Mouse (Mus musculus): Measurements from ENCODE around the gene Krtap14. TPM values are rescaled to one million over a fixed set of nuclear protein-coding genes. Genes with fewer than 3 reads are reported as not detected.

The Krtap14 gene
- polyA plus RNA-seq, 2 experiments = not detected

- Histone ChIP-seq H3K27ac (no peak within 1 kb of the TSS), H3K4me2 (ENCODE audit: low read depth) (no peak within 1 kb of the TSS), H3K4me1 (replicated peaks; ENCODE audit: control insufficient read depth in 2 of 2, insufficient read depth in 2 of 2, low read length in 1 of 2) (no peaks in the 10 kb centered on the region), H3K4me3 (ENCODE audit: insufficient read depth in 1 of 2, low read depth in 2 of 2, low read length in 2 of 2) (no peak within 1 kb of the TSS), H3K9me3 (ENCODE audit: control insufficient read depth, low read length) (no peaks in the 10 kb centered on the region), H3K9ac (replicated peaks) (no peak within 1 kb of the TSS), H3K36me3 (replicated peaks; ENCODE audit: control insufficient read depth, insufficient read depth, low read depth) (no peaks in the 10 kb centered on the region), H3K27me3 (ENCODE audit: control insufficient read depth, insufficient read depth, low read length) (no peaks in the 10 kb centered on the region)
- TF ChIP-seq EP300 (IDR thresholded peaks at IDR 0.05; ENCODE audit: low read depth) (no peak), CTCF (IDR thresholded peaks at IDR 0.05; ENCODE audit: low read depth) (no peak)
- no peak for DNase-seq (ENCODE audit: low read depth in 3 of 3, low spot score in 3 of 3)
- ATAC-seq (ENCODE audit: insufficient read depth) = no peak
- 47% methylated on average over 2 of the region's 2 CpGs for WGBS (ENCODE audit: insufficient replicate concordance)
Observed at GRCm38 (mm10) chr16:88811827-88812226, 14.1 kb downstream of the Krtap14 start, which contains the start of gene Gm20741. Gene Gm20741, minus strand, starts transcription at chr16:88812220.

GRCm38 (mm10) chr16:88786786-88787185, 39.2 kb downstream of the Krtap14 start:
- Histone ChIP-seq H3K9me3 (ENCODE audit: control insufficient read depth, low read length) (no peaks in the 10 kb centered on the region), H3K27ac (no peak overlapping the region), H3K4me1 (replicated peaks; ENCODE audit: control insufficient read depth in 2 of 2, insufficient read depth in 2 of 2, low read length in 1 of 2) (no peaks in the 10 kb centered on the region), H3K4me3 (ENCODE audit: insufficient read depth in 1 of 2, low read depth in 2 of 2, low read length in 2 of 2) (no peak overlapping the region), H3K4me2 (ENCODE audit: low read depth) (no peak overlapping the region), H3K36me3 (replicated peaks; ENCODE audit: control insufficient read depth, insufficient read depth, low read depth) (no peaks in the 10 kb centered on the region), H3K27me3 (ENCODE audit: control insufficient read depth, insufficient read depth, low read length) (no peaks in the 10 kb centered on the region), H3K9ac (replicated peaks) (no peak overlapping the region)
- TF ChIP-seq CTCF (IDR thresholded peaks at IDR 0.05; ENCODE audit: low read depth) (no peak), EP300 (IDR thresholded peaks at IDR 0.05; ENCODE audit: low read depth) (no peak)
- ATAC-seq (ENCODE audit: insufficient read depth) = no peak
- 55% methylated on average over 2 of the region's 2 CpGs for WGBS (ENCODE audit: insufficient replicate concordance)
- DNase-seq (ENCODE audit: low read depth in 3 of 3, low spot score in 3 of 3) = no peak

- H3K4me3 ChIP-seq (ENCODE audit: insufficient read depth in 1 of 2, low read depth in 2 of 2, low read length in 2 of 2) = no peak within 1 kb of the TSS
- ATAC-seq (ENCODE audit: insufficient read depth) (no peak), DNase-seq (ENCODE audit: low read depth in 3 of 3, low spot score in 3 of 3) (no peak)
- no peak for TF ChIP-seq EP300 (IDR thresholded peaks at IDR 0.05; ENCODE audit: low read depth)
- TF ChIP-seq CTCF (IDR thresholded peaks at IDR 0.05; ENCODE audit: low read depth) = no peak
- no peaks in the 10 kb centered on the region for H3K4me1 ChIP-seq (replicated peaks; ENCODE audit: control insufficient read depth in 2 of 2, insufficient read depth in 2 of 2, low read length in 1 of 2)
- H3K9ac ChIP-seq (replicated peaks) = no peak within 1 kb of the TSS
- H3K9me3 ChIP-seq (ENCODE audit: control insufficient read depth, low read length) = no peaks in the 10 kb centered on the region
- no peak within 1 kb of the TSS for H3K4me2 ChIP-seq (ENCODE audit: low read depth)
- no peak within 1 kb of the TSS for H3K27ac ChIP-seq
- WGBS (ENCODE audit: insufficient replicate concordance) = 52% methylated on average over 5 of the region's 6 CpGs
- H3K27me3 ChIP-seq (ENCODE audit: control insufficient read depth, insufficient read depth, low read length) = no peaks in the 10 kb centered on the region
- H3K36me3 ChIP-seq (replicated peaks; ENCODE audit: control insufficient read depth, insufficient read depth, low read depth) = no peaks in the 10 kb centered on the region
Observed at GRCm38 (mm10) chr16:88777596-88777995, 48.3 kb downstream of the Krtap14 start, which contains the start of gene Gm5965. Gene Gm5965, plus strand, starts transcription at chr16:88777896.

- Histone ChIP-seq H3K4me1 (replicated peaks; ENCODE audit: control insufficient read depth in 2 of 2, insufficient read depth in 2 of 2, low read length in 1 of 2) (no peaks in the 10 kb centered on the region), H3K9me3 (ENCODE audit: control insufficient read depth, low read length) (no peaks in the 10 kb centered on the region), H3K36me3 (replicated peaks; ENCODE audit: control insufficient read depth, insufficient read depth, low read depth) (no peaks in the 10 kb centered on the region), H3K27ac (no peak within 1 kb of the TSS), H3K9ac (replicated peaks) (no peak within 1 kb of the TSS), H3K4me3 (ENCODE audit: insufficient read depth in 1 of 2, low read depth in 2 of 2, low read length in 2 of 2) (no peak within 1 kb of the TSS), H3K27me3 (ENCODE audit: control insufficient read depth, insufficient read depth, low read length) (no peaks in the 10 kb centered on the region), H3K4me2 (ENCODE audit: low read depth) (no peak within 1 kb of the TSS)
- DNase-seq (ENCODE audit: low read depth in 3 of 3, low spot score in 3 of 3) (no peak), ATAC-seq (ENCODE audit: insufficient read depth) (no peak)
- TF ChIP-seq EP300 (IDR thresholded peaks at IDR 0.05; ENCODE audit: low read depth) (no peak), CTCF (IDR thresholded peaks at IDR 0.05; ENCODE audit: low read depth) (no peak)
- WGBS (ENCODE audit: insufficient replicate concordance) = 40% methylated on average over 2 of the region's 2 CpGs
Observed at GRCm38 (mm10) chr16:88774106-88774505, 51.8 kb downstream of the Krtap14 start, which contains the start of gene 2310057N15Rik. Gene 2310057N15Rik, minus strand, starts transcription at chr16:88774206.

Other genes starting within 250 kb of the Krtap14 start
- not detected in 2 replicates for gene Krtap24-1, start 213.9 kb downstream of the Krtap14 start, polyA plus RNA-seq (2012; rRNA removed)
- gene Krtap24-1, start 213.9 kb downstream of the Krtap14 start, polyA plus RNA-seq (2014; fragmentation: Nextera tagmentation; extraction: Ambion mirVana) = not detected in 2 replicates
- gene 2310079G19Rik, start 198.5 kb downstream of the Krtap14 start, polyA plus RNA-seq (2012; rRNA removed) = not detected in 2 replicates
- gene 2310079G19Rik, start 198.5 kb downstream of the Krtap14 start, polyA plus RNA-seq (2014; fragmentation: Nextera tagmentation; extraction: Ambion mirVana) = not detected in 2 replicates
- gene Krtap26-1, start 178.3 kb downstream of the Krtap14 start, polyA plus RNA-seq (2012; rRNA removed) = not detected in 2 replicates
- not detected in 2 replicates for gene Krtap26-1, start 178.3 kb downstream of the Krtap14 start, polyA plus RNA-seq (2014; fragmentation: Nextera tagmentation; extraction: Ambion mirVana)
- gene Krtap27-1, start 154.5 kb downstream of the Krtap14 start, polyA plus RNA-seq (2012; rRNA removed) = not detected in 2 replicates
- gene Krtap27-1, start 154.5 kb downstream of the Krtap14 start, polyA plus RNA-seq (2014; fragmentation: Nextera tagmentation; extraction: Ambion mirVana) = not detected in 2 replicates
- not detected in 2 replicates for gene 2310061N02Rik, start 118.2 kb downstream of the Krtap14 start, polyA plus RNA-seq (2012; rRNA removed)
- not detected in 2 replicates for gene 2310061N02Rik, start 118.2 kb downstream of the Krtap14 start, polyA plus RNA-seq (2014; fragmentation: Nextera tagmentation; extraction: Ambion mirVana)
- gene Krtap13-1, start 97.3 kb downstream of the Krtap14 start, polyA plus RNA-seq (2012; rRNA removed) = not detected in 2 replicates
- gene Krtap13-1, start 97.3 kb downstream of the Krtap14 start, polyA plus RNA-seq (2014; fragmentation: Nextera tagmentation; extraction: Ambion mirVana) = not detected in 2 replicates
- gene Krtap13, start 74.5 kb downstream of the Krtap14 start, polyA plus RNA-seq (2012; rRNA removed) = not detected in 2 replicates
- gene Krtap13, start 74.5 kb downstream of the Krtap14 start, polyA plus RNA-seq (2014; fragmentation: Nextera tagmentation; extraction: Ambion mirVana) = not detected in 2 replicates
- not detected in 2 replicates for gene 2310034C09Rik, start 67.3 kb downstream of the Krtap14 start, polyA plus RNA-seq (2012; rRNA removed)
- not detected in 2 replicates for gene 2310034C09Rik, start 67.3 kb downstream of the Krtap14 start, polyA plus RNA-seq (2014; fragmentation: Nextera tagmentation; extraction: Ambion mirVana)
- not detected in 2 replicates for gene 2310057N15Rik, start 51.9 kb downstream of the Krtap14 start, polyA plus RNA-seq (2012; rRNA removed)
- gene 2310057N15Rik, start 51.9 kb downstream of the Krtap14 start, polyA plus RNA-seq (2014; fragmentation: Nextera tagmentation; extraction: Ambion mirVana) = not detected in 2 replicates
- gene Gm5965, start 48.2 kb downstream of the Krtap14 start, polyA plus RNA-seq (2012; rRNA removed) = not detected in 2 replicates
- gene Gm5965, start 48.2 kb downstream of the Krtap14 start, polyA plus RNA-seq (2014; fragmentation: Nextera tagmentation; extraction: Ambion mirVana) = not detected in 2 replicates
- gene Gm20741, start 13.9 kb downstream of the Krtap14 start, polyA plus RNA-seq (2012; rRNA removed) = not detected in 2 replicates
- gene Gm20741, start 13.9 kb downstream of the Krtap14 start, polyA plus RNA-seq (2014; fragmentation: Nextera tagmentation; extraction: Ambion mirVana) = not detected in 2 replicates
- not detected in 2 replicates for gene Krtap15, start 5.9 kb downstream of the Krtap14 start, polyA plus RNA-seq (2012; rRNA removed)
- not detected in 2 replicates for gene Krtap15, start 5.9 kb downstream of the Krtap14 start, polyA plus RNA-seq (2014; fragmentation: Nextera tagmentation; extraction: Ambion mirVana)
- gene Krtap19-1, start 43.3 kb upstream of the Krtap14 start, polyA plus RNA-seq (2012; rRNA removed) = not detected in 2 replicates
- not detected in 2 replicates for gene Krtap19-1, start 43.3 kb upstream of the Krtap14 start, polyA plus RNA-seq (2014; fragmentation: Nextera tagmentation; extraction: Ambion mirVana)
- gene Krtap19-2, start 48.1 kb upstream of the Krtap14 start, polyA plus RNA-seq (2012; rRNA removed) = not detected in 2 replicates
- gene Krtap19-2, start 48.1 kb upstream of the Krtap14 start, polyA plus RNA-seq (2014; fragmentation: Nextera tagmentation; extraction: Ambion mirVana) = not detected in 2 replicates
- gene Krtap19-3, start 51.9 kb upstream of the Krtap14 start, polyA plus RNA-seq (2012; rRNA removed) = not detected in 2 replicates
- not detected in 2 replicates for gene Krtap19-3, start 51.9 kb upstream of the Krtap14 start, polyA plus RNA-seq (2014; fragmentation: Nextera tagmentation; extraction: Ambion mirVana)
- gene Krtap19-4, start 58.9 kb upstream of the Krtap14 start, polyA plus RNA-seq (2012; rRNA removed) = not detected in 2 replicates
- gene Krtap19-4, start 58.9 kb upstream of the Krtap14 start, polyA plus RNA-seq (2014; fragmentation: Nextera tagmentation; extraction: Ambion mirVana) = not detected in 2 replicates
- gene Krtap19-5, start 70.3 kb upstream of the Krtap14 start, polyA plus RNA-seq (2012; rRNA removed) = not detected in 2 replicates
- gene Krtap19-5, start 70.3 kb upstream of the Krtap14 start, polyA plus RNA-seq (2014; fragmentation: Nextera tagmentation; extraction: Ambion mirVana) = not detected in 2 replicates
- not detected in 2 replicates for gene Krtap19-9b, start 106.1 kb upstream of the Krtap14 start, polyA plus RNA-seq (2012; rRNA removed)
- gene Krtap19-9b, start 106.1 kb upstream of the Krtap14 start, polyA plus RNA-seq (2014; fragmentation: Nextera tagmentation; extraction: Ambion mirVana) = not detected in 2 replicates
- not detected in 2 replicates for gene Krtap16-3, start 136.7 kb upstream of the Krtap14 start, polyA plus RNA-seq (2012; rRNA removed)
- not detected in 2 replicates for gene Krtap16-3, start 136.7 kb upstream of the Krtap14 start, polyA plus RNA-seq (2014; fragmentation: Nextera tagmentation; extraction: Ambion mirVana)
- gene Krtap22-2, start 184.6 kb upstream of the Krtap14 start, polyA plus RNA-seq (2012; rRNA removed) = not detected in 2 replicates
- gene Krtap22-2, start 184.6 kb upstream of the Krtap14 start, polyA plus RNA-seq (2014; fragmentation: Nextera tagmentation; extraction: Ambion mirVana) = not detected in 2 replicates
- not detected in 2 replicates for gene Gm10229, start 189.1 kb upstream of the Krtap14 start, polyA plus RNA-seq (2012; rRNA removed)
- not detected in 2 replicates for gene Gm10229, start 189.1 kb upstream of the Krtap14 start, polyA plus RNA-seq (2014; fragmentation: Nextera tagmentation; extraction: Ambion mirVana)
- gene Krtap6-1, start 205.6 kb upstream of the Krtap14 start, polyA plus RNA-seq (2012; rRNA removed) = not detected in 2 replicates
- not detected in 2 replicates for gene Krtap6-1, start 205.6 kb upstream of the Krtap14 start, polyA plus RNA-seq (2014; fragmentation: Nextera tagmentation; extraction: Ambion mirVana)
- gene Gm10228, start 215.3 kb upstream of the Krtap14 start, polyA plus RNA-seq (2012; rRNA removed) = not detected in 2 replicates
- gene Gm10228, start 215.3 kb upstream of the Krtap14 start, polyA plus RNA-seq (2014; fragmentation: Nextera tagmentation; extraction: Ambion mirVana) = not detected in 2 replicates
- gene Krtap6-5, start 221.7 kb upstream of the Krtap14 start, polyA plus RNA-seq (2012; rRNA removed) = not detected in 2 replicates
- not detected in 2 replicates for gene Krtap6-5, start 221.7 kb upstream of the Krtap14 start, polyA plus RNA-seq (2014; fragmentation: Nextera tagmentation; extraction: Ambion mirVana)
- gene 1110025L11Rik, start 237.9 kb upstream of the Krtap14 start, polyA plus RNA-seq (2012; rRNA removed) = not detected in 2 replicates
- gene 1110025L11Rik, start 237.9 kb upstream of the Krtap14 start, polyA plus RNA-seq (2014; fragmentation: Nextera tagmentation; extraction: Ambion mirVana) = not detected in 2 replicates

All from liver, embryonic 14.5 days (tissue).